Mouse (Mus musculus) heart, embryonic 10.5 days (tissue): Measurements from ENCODE around the gene Sdhaf1. TPM values are rescaled to one million over a fixed set of nuclear protein-coding genes. Genes with fewer than 3 reads are reported as not detected.

Source experiments
- DNase-seq: peaks from one replicate; pipeline ENCODE4 v3.0.0-alpha.2; 2017; ENCODE audit warnings: low spot score
- H3K27ac ChIP-seq: fragments of 300-500 bp; sonication (generic); 2 replicates; pipeline ENCODE4 v1.5.1; 2016; ENCODE audit warnings: mild to moderate bottlenecking
- H3K27me3 ChIP-seq: fragments of 300-500 bp; sonication (generic); 2 replicates; pipeline ENCODE4 v1.6.1; 2016; ENCODE audit warnings: mild to moderate bottlenecking; ENCODE audit not compliant: poor library complexity, insufficient read depth, severe bottlenecking
- H3K36me3 ChIP-seq: fragments of 300-500 bp; sonication (generic); 2 replicates; pipeline ENCODE4 v1.6.1; 2016; ENCODE audit warnings: mild to moderate bottlenecking, moderate library complexity
- H3K4me1 ChIP-seq: fragments of 300-500 bp; sonication (generic); 2 replicates; pipeline ENCODE4 v1.6.1; 2016; ENCODE audit warnings: mild to moderate bottlenecking
- H3K4me3 ChIP-seq: fragments of 300-500 bp; sonication (generic); 2 replicates; pipeline ENCODE4 v1.5.1; 2016; ENCODE audit warnings: mild to moderate bottlenecking, moderate library complexity
- H3K9me3 ChIP-seq: fragments of 300-500 bp; sonication (generic); 2 replicates; pipeline ENCODE4 v1.6.1; 2016; ENCODE audit warnings: mild to moderate bottlenecking, moderate library complexity
- WGBS: fragments of 180-500 bp; shearing (Covaris S2); methylation state at CpG from one replicate; pipeline ENCODE4 v1.1.7; 2016; 5-methylcytosine and 5-hydroxymethylcytosine counted together
- polyA plus RNA-seq: library from polyadenylated mRNA; unstranded; fragments of >200 nt; fragmentation: Nextera tagmentation; extraction: Ambion mirVana; gene quantifications from 2 replicates; pipeline ENCODE4 v1.2.1, GENCODE M21; 2016

Sdhaf1 gene
- 15.1 and 16.4 TPM in 2 replicates for polyA plus RNA-seq

DNA sequence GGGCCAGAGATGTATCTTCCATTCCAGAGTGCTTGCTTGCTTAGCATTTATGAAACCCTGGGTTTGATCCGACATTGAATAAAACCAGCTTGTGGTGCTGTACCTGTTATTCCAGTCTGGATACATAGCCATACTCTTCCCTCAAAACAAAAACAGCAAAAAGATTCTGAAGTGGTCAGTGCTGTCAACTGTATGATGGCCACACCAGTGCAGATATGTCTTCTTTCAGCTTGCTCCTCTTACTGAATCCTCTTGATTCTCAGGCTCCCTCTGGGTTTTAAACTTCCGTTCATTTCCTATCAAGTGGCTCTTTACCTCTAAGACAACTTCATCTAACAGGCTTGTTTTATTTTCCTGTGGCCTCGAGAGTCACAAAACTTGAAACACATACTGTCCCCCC, at the start of gene Sdhaf1:
Gene Sdhaf1, minus strand, starts transcription at position 101 of the 400 bp plus-strand sequence.
- H3K9me3 ChIP-seq = no peaks in the 10 kb centered on the region

DNA sequence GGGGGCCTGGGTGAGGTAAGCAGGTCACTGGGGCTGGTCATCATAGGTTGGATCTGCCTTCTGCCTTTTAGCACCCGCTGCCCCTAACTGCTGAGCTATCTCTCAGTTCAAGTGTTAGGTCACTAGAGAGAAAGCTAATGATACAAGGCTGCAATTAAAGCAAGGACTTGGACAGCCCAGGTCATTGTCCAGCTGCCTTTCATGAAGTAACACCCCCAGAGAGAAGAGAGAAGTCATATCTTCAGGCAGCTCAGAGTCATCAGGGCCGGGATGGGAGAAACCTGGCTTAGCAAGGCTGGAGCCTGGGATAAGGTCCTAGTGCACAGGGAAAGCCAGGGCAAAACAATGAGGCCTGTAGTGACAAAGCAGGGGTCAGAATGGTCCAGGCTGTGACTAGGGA, 43.8 kb upstream of the Sdhaf1 start:
- Histone ChIP-seq H3K9me3 (no peaks in the 10 kb centered on the region), H3K36me3 (no peaks in the 10 kb centered on the region), H3K4me1 (peaks cover 5% of the 10 kb centered on the region; the same call in 1 of the 2 replicates), H3K27ac (no peak overlapping the region), H3K4me3 (no peak overlapping the region), H3K27me3 (peaks cover 29% of the 10 kb centered on the region)
- no peak for DNase-seq
- 62% methylated on average over 2 of the region's 2 CpGs for WGBS

More for the DNA sequence above, at the start of gene Sdhaf1:
- H3K27ac ChIP-seq = peak within 1 kb of the TSS; percentile 92
- WGBS = 73% methylated on average over 3 of the region's 3 CpGs
- DNase-seq = no peak
- H3K27me3 ChIP-seq = peaks cover 6% of the 10 kb centered on the region; the same call in 1 of the 2 replicates
- H3K4me3 ChIP-seq = peak within 1 kb of the TSS; percentile 72
- peaks cover 7% of the 10 kb centered on the region; the same call in 1 of the 2 replicates for H3K36me3 ChIP-seq
- peaks cover 23% of the 10 kb centered on the region for H3K4me1 ChIP-seq

DNA sequence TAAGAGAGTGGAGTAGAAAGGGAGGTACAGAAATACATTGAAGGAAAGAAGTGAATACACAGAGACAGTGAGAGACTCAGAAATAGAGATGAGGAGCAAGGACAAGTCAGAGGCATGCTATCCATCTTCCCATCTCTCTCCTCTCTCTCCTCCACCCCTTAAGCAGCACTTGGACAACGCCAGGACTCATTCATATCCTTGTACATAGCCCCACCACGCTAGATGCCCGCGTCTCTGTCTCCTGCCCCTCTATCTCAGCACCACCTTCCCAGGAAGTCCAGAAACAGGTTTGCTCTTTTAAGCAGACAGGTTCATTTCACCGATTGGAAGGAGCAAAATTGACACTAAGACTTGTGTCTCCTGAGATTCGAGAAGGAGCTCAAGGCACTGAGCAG, 39.6 kb upstream of the Sdhaf1 start:
- Histone ChIP-seq H3K36me3 (peaks cover 11% of the 10 kb centered on the region), H3K9me3 (no peaks in the 10 kb centered on the region), H3K4me1 (peaks cover 22% of the 10 kb centered on the region), H3K27me3 (peaks cover 60% of the 10 kb centered on the region), H3K4me3 (peak overlapping the region; percentile 80), H3K27ac (no peak overlapping the region)
- WGBS = 62% methylated on average over 6 of the region's 6 CpGs
- no peak for DNase-seq

DNA sequence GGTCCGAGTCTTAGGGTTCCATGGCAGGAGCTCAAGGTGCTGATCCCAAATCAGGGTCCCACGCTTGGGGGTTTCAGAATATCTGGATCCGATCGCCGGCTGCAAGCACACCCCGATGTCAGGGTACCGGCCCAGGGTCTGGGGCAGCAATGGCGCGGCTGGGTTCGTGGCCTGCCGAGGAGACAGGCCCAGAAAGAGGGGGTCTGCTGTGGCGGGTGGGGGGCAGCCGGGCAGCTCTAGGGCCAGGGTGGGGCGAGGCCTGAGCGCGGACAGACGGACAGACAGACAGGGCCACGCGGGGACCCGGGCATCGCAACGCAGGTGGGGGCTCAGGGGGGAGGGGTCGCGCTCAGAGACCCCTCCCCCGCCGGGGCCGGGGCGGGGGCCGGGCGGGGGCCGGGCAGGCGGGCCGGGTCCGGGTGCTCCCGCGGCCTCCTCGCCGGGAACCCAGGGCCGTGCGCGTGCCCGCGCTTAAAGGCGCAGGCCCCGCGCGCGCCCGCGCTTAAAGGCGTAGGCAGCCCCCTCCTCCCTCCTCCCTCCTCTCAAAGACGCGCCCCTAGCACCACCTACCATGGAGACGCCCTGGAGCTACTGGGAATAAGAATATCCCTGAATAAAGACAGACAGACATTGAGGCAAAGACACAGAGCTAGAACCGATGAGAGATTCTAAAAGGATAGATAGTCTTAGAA, 39.1 kb upstream of the Sdhaf1 start, which contains the start of gene Lrfn3:
Gene Lrfn3, minus strand, starts transcription at position 121 of the 692 bp plus-strand sequence.
- peaks cover 62% of the 10 kb centered on the region for H3K27me3 ChIP-seq
- no peaks in the 10 kb centered on the region for H3K9me3 ChIP-seq
- H3K4me1 ChIP-seq = peaks cover 22% of the 10 kb centered on the region
- H3K4me3 ChIP-seq = peak within 1 kb of the TSS; percentile 80
- DNase-seq = no peak
- H3K36me3 ChIP-seq = peaks cover 11% of the 10 kb centered on the region
- whole genome bisulfite sequencing = 2% methylated on average over 45 of the region's 55 CpGs
- peak within 1 kb of the TSS; percentile 87 for H3K27ac ChIP-seq

DNA sequence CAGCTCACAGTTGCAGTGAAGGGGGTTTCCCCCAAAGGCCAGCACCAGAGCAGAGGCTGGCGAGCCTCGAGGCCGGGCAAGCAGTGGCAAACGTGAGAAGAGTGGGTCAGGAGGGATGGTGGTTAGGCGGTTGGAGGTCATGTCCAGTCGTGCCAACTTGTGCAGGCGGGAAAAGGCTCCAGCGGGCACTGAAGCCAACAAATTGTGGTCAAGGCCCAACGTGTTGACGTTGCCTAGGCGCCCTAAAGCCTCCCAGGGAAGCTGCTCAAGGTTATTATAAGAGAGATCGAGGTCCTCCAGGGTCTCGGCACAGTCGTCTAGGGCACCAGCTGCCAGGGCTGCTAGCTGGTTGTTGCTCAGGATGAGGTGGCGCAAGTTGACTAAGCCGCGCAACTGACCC, 36.3 kb upstream of the Sdhaf1 start:
- Histone ChIP-seq H3K9me3 (no peaks in the 10 kb centered on the region), H3K27me3 (peaks cover 68% of the 10 kb centered on the region), H3K4me1 (peaks cover 22% of the 10 kb centered on the region), H3K36me3 (peaks cover 15% of the 10 kb centered on the region), H3K4me3 (no peak overlapping the region), H3K27ac (no peak overlapping the region)
- 83% methylated on average over 17 of the region's 17 CpGs for WGBS
- no peak for DNase-seq

DNA sequence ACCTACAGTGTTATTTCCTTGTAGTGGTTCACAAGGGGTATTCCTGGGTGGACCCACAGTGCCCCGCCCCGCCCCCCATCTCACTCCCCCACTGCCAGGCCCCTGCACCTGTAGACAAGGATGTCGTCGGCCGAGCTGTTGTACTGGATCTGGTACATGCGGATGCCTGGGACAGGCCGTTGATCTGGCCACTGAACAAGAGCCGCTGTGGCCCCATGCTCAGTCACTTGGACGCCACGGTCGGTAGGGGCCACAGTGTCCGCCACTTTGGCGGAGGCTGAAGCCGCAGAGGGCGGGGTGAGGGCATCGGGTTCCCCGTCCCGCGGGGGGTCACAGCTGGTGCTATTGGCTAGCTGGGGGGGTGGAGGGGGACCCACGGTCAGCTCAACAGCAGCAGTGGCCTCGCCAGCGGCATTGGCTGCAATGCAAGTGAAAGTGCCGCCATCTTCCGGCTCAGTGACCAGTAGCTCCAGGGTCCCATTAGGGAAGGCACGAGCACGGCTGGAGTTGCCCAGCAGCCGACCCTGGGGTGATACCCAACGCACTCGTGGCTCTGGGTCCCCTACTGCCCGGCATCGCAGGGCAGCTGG, 35.7 kb upstream of the Sdhaf1 start:
- no peak for DNase-seq
- WGBS = 78% methylated on average over 31 of the region's 31 CpGs
- no peak overlapping the region for H3K4me3 ChIP-seq
- H3K9me3 ChIP-seq = no peaks in the 10 kb centered on the region
- peaks cover 22% of the 10 kb centered on the region for H3K4me1 ChIP-seq
- H3K27ac ChIP-seq = no peak overlapping the region
- H3K36me3 ChIP-seq = peaks cover 15% of the 10 kb centered on the region
- H3K27me3 ChIP-seq = peaks cover 68% of the 10 kb centered on the region

DNA sequence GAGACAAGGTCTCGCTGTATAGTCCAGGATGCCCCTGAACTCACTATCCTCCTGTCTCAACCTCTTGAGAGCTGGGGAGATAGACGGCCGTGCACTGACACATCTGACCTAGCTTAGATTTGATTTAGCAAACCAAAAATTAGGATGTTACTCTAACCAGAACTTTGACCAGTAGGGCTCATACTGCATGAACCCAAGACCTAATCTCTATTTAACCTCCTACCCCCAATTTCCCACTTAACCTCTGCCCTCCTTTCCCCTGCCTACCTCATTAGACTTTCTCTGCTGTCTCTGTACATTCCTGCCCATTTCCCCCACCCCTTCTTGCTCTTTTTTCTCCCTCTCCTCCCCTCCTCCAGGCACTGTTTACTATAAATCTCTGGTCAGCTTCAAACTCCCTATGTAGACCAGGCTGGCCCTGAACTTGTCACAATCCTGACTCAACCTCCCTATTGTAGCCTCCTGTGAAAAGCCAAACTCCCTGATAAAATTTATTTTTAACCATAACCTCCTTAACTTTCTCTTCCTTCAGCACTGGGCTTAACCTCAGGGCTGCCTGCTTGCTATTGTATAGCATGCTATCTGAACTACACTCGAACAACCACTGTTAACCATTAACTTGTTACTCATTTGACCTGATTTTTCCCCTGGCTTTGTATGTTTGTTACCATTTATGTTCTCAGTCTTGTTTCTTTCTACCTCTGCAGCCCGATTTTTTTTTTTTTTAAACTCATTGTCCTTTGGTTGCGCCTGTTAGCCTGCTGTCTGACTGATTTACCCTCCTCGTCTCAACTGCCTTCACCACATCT, 34.9 kb upstream of the Sdhaf1 start:
- peaks cover 22% of the 10 kb centered on the region for H3K4me1 ChIP-seq
- peaks cover 60% of the 10 kb centered on the region for H3K27me3 ChIP-seq
- DNase-seq = no peak
- no peaks in the 10 kb centered on the region for H3K9me3 ChIP-seq
- no peak overlapping the region for H3K27ac ChIP-seq
- peaks cover 15% of the 10 kb centered on the region for H3K36me3 ChIP-seq
- H3K4me3 ChIP-seq = no peak overlapping the region
- WGBS = 74% methylated on average over 7 of the region's 7 CpGs

DNA sequence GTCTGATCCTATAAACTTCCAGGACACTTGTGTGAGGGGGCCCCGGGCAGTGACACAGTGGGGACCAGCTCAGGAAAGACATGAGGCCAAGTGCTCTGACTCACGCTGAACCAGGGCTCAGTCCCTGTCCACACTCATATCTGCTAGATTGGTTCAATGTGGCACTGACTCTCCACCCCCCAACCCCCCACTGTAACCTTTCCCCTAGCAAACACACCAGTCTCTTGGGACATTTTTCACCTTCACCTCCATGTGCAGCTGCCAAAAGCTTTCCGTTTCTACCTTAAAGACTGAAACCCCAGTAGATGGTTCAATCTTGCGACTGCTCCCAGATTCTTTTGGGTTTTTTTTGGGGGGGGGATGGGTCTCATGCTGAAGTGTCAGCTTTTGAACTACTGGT, 30.4 kb upstream of the Sdhaf1 start:
- Histone ChIP-seq H3K4me1 (no peaks in the 10 kb centered on the region), H3K36me3 (peaks cover 4% of the 10 kb centered on the region; the same call in 1 of the 2 replicates), H3K9me3 (no peaks in the 10 kb centered on the region), H3K4me3 (no peak overlapping the region), H3K27me3 (peaks cover 54% of the 10 kb centered on the region), H3K27ac (no peak overlapping the region)
- DNase-seq = no peak
- 63% methylated on average over 4 of the region's 4 CpGs for WGBS

DNA sequence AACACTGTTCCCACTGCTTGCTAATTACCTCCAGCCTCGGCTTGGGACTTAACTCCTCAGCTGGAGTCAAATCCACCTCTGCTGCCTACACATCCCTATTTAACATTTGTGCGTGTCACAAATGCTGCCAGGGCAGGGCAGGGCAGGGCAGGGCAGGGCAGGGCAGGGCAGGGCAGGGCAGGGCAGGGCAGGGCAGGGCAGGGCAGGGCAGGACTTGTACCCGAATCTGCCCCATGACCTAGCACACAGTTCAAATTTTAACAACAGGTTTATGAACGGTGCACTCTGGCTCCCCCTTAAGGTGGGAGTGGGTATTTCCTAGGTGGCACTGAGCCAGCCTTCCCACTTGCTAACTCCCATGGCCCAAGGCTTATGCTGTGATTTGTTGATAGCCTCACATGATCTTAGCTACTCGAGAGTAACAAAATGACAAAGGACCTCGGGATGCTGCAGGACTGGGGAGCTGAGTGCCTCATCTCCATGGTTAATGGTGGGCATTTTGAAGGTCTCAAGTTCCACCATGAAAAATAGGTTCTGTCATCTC, 29.7 kb upstream of the Sdhaf1 start:
- H3K9me3 ChIP-seq = no peaks in the 10 kb centered on the region
- H3K27ac ChIP-seq = no peak overlapping the region
- no peak for DNase-seq
- 22% methylated on average over 6 of the region's 6 CpGs for WGBS
- peaks cover 4% of the 10 kb centered on the region; the same call in 1 of the 2 replicates for H3K36me3 ChIP-seq
- no peak overlapping the region for H3K4me3 ChIP-seq
- no peaks in the 10 kb centered on the region for H3K4me1 ChIP-seq
- peaks cover 61% of the 10 kb centered on the region for H3K27me3 ChIP-seq

DNA sequence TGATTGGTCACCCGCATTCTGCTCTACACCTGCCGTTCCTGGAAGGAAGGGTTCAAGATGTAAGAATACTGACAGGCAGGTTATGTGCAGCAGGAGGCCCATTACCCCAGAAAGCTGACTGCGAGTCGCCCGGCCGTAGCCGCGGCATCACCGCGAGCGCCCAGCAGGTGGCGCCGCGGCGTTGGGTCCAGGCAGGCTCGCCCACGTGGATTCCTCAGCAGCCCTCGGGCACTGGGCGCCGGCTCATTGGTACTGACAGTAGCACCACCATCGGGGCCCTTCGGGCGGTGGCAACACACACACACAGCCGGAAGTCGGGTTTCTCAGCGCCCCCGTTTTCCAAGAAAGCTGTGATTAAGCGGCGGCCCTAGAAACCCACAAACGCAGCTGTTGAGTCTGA, 24.1 kb upstream of the Sdhaf1 start:
- no peak overlapping the region for H3K27ac ChIP-seq
- WGBS = 2% methylated on average over 30 of the region's 30 CpGs
- H3K9me3 ChIP-seq = no peaks in the 10 kb centered on the region
- no peaks in the 10 kb centered on the region for H3K36me3 ChIP-seq
- no peaks in the 10 kb centered on the region for H3K4me1 ChIP-seq
- no peak overlapping the region for H3K4me3 ChIP-seq
- peaks cover 51% of the 10 kb centered on the region for H3K27me3 ChIP-seq
- no peak for DNase-seq

DNA sequence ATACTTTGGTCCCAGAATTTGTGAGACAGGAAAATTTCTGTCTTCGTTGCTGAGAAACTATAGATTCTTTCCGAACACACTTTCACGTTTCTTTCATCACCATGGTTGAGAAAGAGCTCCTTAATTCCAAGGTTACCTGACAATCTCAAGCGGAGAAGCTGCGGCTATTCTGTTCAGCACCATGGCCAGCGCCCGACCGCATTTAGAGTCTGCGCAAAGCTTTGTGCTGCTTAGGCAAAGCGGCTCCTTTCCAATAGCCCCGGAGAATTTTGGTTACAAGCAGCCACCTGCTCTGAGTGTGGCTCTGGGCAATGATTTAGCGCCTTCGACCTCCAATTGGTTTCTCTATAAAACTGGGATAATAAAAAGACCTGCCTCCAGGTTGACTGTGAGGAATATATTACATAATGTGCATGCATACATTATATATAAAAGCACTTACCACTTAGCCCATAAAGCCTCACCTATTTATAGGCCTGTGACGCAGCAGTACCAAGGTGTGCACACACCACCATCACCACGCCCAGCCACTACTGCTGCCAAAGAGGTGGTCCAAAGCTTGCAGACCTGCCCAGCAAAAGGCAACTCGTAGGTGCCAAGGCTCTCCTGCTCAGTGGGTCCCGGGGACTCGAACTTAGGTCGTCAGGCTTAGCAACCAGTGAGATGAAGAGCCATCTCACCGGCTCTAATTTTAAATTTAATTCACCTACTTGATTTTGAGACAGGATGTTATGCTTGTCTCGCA, 23.1 kb upstream of the Sdhaf1 start:
- no peak for DNase-seq
- Histone ChIP-seq H3K36me3 (no peaks in the 10 kb centered on the region), H3K4me1 (no peaks in the 10 kb centered on the region), H3K27me3 (peaks cover 46% of the 10 kb centered on the region), H3K4me3 (no peak overlapping the region), H3K27ac (no peak overlapping the region), H3K9me3 (no peaks in the 10 kb centered on the region)
- 24% methylated on average over 21 of the region's 21 CpGs for WGBS

DNA sequence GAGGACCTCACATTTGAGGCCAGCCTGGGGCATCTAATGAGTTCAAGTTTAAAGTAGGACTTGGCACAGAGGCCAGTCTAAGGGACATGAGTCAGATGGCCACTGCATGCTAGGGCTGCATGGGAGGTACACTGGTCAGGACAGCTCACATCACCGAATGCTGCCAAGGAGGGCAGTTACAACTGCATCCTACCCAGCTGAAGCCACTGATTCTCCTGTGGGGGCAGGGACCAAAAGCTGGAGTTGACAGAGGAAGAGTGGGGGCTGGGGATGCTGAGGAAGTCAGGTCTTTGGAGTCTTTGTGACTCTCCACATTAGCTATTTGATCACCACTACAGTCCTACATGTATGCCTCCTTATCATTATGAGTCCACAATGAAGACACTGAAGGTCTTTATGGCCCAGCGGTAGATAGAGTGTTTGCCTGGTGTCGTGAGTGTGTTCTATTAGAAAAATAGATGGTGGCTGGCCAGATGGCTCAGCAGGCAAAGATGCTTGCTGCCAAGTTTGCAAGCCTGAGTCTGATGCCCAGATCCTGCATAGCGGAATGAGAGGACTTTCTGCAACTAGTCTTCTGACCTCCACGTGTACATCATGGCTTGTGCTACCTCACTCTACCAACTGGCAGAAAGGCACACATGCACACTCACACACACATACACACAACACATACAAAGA, 15.9 kb upstream of the Sdhaf1 start:
- 66% methylated on average over 5 of the region's 5 CpGs for WGBS
- Histone ChIP-seq H3K4me1 (no peaks in the 10 kb centered on the region), H3K36me3 (no peaks in the 10 kb centered on the region), H3K27ac (no peak overlapping the region), H3K9me3 (no peaks in the 10 kb centered on the region), H3K27me3 (peaks cover 35% of the 10 kb centered on the region), H3K4me3 (no peak overlapping the region)
- no peak for DNase-seq
